Mouse (Mus musculus) right cerebral cortex, adult 2 months (tissue): Measurements from ENCODE around the gene Mn1.

ENCODE experiments used
- DNase-seq, 2 experiments: peaks; one replicate each; pipeline ENCODE4 v3.0.0; 2021 to 2022; ENCODE audit warnings: low spot score in 2 of 2

Mn1 gene

DNA sequence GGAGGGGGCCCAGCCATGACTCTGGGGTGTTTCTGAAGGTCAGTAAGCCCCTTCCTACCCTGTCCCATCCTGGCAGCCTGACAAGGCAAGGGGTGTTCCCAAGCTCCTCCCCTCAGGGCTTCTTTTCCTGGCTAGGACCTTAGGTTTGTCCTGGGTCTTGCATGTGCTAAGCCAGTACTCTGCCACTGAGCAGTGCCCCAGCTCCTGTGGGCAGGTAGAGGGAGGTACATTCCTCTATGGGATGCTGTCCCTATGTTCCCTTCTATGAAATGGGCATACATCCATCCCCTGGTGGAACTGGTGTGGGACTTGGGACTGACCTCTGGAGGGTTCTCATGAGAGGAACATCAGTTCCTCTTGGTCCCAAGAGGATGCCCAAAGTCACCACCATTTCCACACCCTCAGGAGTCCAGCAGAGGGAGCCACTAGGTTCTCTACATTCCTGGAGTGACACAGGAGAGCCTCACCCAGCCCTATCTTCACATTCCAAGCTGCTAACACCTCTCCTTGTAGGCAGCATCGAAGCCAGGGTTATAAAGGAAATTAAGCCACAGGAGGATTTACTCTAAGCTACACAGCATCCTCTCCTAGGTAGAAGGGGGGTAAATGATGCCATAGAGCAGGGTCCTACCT lies 7.6 kb upstream of the Mn1 start:
- DNase-seq, result no peak

DNA sequence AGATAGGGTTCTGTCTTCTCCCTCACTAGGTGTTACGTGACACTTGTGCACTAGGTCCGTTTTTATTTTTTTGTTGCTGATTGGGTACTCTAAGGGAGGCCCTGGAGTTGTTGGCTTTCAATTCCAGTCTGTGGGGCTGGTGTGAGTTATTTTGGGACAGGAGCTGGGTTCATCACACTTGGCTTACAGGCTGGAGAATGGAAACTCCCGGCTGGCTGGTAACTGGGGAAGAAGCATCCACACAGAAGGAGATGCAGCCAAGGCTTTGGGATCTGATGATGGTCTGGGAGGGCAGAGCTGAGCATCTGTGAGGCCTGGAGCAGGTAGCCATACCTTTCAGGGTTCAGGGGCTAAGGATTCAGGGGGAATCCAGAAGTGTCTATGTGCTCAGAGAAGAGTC lies 6.5 kb upstream of the Mn1 start:
- DNase-seq, result no peak

DNA sequence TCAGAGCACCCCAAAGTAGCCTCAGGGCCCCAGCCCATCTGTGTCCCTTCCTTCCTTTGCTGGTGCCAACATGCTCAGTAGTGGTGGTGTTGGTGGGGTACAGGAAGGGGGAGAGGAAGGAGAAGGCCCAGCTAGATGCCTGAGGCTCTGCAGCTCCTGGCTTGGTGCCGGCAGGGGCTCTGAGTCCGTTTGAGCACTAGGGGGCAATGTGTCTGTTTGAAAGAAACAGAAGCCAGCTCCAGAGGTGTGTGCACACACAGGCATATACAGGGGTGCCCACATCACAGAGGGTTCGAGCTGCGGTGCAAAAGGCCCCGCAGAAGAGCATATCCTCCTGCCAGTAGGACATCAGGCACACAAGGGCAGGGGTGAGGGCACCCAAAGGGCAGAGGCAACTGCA lies 3.0 kb upstream of the Mn1 start:
- peak in 1 of 2 experiments; percentile 88 for DNase-seq

DNA sequence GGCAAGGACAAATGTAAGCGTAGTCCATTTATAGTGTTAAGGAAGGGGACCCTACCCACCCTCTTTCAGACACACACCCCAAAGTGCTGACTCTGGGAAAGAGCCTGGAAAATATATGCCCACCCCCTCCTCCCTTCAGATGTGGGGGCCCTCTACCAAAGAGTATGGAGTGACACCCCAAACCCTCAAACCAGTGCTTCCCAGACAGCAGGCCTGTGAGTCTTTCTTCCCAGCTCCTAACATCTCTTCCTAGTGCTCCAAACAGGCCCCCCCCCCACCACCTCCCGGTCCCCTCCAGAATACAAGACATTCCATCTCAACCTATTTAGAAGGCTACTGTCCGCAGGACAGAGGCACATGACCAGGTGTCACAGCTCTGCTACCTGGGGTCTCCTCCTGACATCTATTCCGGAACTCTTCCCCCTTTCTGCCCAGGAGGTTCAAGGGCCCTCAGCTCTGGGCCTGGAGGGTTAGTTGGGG lies 2.4 kb upstream of the Mn1 start:
- DNase-seq, result no peak

DNA sequence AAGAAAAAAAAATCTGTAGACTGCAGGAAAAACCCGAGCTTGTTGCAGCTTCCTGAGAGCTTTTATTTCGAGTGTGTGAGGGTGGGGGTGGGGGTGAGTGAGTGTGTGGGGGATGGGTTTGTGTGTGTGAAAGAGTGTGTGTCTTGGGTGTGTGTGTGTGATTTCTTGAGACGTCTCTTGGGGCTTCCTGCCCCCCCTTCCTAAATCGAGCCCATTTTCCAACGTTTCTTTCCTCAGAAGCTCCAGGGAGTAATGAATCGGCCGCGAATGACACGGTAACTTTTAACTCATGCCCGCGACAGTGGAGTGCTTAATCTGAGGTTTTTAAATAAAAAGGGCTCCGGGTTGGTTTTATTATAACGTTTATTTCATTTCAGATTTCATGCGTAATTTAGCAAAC lies 1.6 kb upstream of the Mn1 start:
- no peak for DNase-seq

DNA sequence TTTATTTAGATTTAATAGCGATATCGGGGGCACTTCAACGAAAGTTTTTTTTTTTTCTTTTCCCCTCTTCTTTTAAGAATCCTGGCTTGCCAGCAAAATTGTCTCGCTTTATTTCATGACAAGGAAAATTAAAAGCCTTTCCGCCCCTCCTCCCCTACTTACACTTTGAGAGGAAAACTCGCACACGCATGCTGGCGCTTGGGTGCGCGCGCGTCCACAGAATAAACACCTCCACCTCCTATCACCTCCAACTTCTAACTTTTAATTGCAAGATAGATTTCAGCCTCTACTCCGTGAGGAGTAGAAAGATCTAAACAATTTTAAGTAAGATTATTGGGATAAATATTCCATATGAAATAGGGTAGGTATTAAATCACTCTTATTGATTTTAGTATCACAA lies 1.1 kb upstream of the Mn1 start:
- no peak for DNase-seq

DNA sequence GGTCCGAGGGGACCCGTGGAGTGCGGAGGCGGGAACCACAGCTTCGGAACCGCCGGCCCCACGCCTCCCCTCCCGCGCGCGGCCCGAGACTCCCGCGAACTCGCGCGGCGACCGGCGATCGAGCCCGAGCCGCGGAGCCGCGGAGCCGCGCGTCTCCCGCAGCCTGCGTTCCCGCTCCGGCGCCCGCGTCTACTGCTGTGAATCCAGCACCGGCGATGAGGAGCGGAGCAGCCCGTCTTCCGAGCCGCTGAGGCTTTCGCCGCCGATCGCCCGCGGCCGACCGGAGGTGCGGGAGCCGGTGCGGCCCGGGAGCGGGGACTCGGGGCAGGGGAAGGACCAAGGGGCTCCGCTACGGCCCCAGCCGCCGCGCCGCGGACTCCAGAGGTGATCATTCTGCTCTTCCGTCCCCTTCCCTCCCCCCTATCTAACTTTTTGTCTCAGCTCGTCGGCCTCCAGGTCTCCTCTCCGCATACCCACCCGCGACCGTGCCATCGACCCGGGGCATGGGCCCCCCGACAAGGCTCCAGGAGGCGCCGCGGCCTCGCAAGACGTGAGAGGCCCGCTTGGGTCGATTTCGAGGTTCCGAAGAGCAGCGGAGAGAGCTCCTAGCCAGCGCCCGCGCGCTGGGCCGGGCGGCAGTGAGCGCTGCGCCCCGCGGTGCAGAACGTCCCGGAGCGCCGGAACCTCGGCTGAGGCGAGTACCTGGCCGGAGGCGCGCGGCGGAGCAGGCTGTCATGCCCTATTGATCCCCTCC lies 393 bp downstream of the Mn1 start:
- DNase-seq, result no peak

DNA sequence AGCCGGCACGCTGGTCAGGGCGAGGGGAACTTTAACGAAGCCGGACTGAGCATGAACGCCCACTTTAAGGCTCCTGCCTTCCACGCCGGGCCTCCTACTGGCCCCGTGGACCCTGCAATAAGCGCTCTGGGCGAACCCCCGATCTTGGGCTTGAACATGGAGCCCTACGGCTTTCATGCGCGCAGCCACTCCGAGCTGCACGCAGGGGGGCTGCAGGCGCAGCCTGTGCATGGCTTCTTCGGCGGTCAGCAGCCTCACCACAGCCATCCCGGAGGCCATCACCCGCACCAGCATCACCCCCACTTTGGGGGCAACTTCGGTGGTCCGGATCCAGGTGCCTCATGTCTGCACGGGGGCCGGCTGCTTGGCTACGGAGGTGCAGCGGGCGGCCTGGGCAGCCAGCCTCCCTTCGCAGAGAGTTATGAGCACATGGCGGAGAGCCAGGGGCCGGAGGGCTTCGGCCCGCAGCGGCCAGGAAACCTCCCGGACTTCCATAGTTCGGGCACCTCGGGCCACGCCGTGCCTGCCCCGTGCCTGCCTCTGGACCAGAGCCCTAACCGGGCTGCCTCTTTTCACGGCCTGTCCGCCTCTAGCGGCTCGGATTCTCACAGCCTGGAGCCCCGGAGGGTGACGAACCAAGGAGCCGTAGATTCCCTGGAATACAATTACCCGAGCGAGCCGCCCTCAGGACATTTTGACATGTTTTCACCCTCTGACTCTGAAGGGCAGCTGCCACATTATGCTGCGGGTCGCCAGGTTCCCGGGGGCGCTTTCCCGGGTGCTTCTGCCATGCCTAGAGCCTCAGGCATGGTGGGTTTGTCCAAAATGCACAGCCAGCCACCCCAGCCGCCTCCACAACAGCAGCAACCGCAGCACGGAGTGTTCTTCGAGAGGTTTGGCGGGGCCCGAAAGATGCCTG lies 1.3 kb downstream of the Mn1 start:
- DNase-seq, result no peak

DNA sequence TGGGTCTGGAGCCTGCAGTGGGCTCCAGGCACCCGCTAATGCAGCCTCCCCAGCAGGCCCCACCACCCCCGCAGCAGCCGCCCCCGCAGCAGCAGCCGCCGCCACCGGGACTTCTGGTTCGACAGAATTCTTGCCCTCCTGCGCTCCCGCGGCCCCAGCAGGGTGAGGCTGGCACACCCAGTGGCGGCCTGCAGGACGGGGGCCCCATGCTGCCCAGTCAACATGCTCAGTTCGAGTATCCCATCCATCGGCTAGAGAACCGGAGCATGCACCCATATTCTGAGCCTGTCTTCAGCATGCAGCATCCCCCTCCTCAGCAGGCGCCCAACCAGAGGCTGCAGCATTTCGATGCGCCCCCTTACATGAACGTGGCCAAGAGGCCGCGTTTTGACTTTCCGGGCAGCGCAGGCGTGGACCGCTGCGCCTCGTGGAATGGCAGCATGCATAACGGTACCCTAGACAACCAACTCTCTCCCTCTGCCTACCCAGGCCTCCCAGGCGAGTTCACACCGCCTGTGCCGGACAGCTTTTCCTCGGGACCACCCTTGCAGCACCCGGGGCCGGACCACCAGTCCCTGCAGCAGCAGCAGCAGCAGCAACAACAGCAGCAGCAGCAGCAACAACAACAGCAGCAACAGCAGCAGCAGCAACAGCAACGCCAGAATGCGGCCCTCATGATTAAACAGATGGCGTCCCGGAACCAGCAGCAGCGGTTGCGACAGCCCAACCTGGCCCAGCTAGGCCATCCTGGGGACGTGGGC lies 2.1 kb downstream of the Mn1 start:
- DNase-seq, result no peak

DNA sequence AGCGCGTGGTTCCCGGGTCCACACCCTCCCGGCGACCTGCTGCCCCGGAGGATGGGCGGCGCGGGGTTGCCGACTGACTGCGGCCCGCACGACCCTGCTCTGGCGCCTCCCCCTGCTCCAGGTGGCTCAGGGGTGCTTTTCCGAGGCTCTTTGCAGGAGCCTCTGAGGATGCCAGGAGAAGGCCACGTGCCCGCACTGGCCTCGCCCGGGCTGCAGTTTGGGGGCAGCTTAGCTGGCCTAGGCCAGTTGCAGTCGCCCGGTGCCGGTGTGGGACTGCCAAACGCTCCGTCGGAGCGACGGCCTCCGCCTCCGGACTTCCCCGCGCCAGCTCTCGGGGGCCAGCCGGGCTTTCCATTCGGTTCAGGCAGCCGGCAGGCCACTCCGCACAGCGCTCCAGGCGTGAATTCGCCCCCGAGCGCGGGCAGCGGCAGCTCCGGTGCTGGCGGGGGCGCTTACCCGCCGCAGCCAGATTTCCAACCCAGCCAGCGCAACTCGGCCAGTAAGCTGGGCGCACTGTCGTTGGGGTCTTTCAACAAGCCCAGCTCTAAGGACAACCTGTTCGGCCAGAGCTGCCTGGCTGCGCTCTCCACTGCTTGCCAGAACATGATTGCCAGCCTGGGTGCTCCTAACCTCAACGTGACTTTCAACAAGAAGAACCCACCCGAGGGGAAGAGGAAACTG lies 3.0 kb downstream of the Mn1 start:
- DNase-seq, result no peak

DNA sequence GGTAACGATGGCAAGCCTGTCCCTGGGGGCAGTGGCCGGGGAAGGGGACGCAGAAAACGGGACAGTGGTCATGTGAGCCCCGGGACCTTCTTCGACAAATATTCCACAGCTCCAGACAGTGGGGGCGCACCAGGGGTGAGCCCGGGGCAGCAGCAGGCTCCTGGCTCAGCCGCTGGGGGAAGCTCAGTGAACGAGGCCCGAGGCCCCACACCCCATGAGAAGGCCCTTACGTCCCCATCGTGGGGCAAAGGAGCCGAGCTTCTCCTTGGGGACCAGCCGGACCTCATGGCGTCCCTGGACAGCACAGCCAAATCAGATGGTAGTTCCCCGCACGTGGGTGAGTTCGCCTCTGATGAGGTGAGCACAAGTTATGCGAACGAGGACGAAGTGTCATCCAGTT lies 3.7 kb downstream of the Mn1 start:
- no peak for DNase-seq

DNA sequence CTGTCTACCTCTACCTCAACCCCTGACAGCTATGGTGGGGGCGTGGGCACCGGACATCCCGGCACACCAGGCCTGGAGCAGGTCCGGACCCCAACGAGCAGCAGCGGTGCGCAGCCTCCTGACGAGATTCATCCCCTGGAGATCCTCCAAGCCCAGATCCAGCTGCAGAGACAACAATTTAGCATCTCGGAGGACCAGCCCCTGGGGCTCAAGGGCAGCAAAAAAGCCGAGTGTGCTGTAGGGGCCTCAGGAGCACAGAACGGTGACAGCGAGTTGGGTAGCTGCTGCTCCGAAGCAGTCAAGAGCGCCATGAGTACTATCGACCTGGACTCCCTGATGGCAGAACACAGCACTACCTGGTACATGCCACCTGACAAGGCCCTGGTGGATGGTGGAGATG lies 4.3 kb downstream of the Mn1 start:
- no peak for DNase-seq

DNA sequence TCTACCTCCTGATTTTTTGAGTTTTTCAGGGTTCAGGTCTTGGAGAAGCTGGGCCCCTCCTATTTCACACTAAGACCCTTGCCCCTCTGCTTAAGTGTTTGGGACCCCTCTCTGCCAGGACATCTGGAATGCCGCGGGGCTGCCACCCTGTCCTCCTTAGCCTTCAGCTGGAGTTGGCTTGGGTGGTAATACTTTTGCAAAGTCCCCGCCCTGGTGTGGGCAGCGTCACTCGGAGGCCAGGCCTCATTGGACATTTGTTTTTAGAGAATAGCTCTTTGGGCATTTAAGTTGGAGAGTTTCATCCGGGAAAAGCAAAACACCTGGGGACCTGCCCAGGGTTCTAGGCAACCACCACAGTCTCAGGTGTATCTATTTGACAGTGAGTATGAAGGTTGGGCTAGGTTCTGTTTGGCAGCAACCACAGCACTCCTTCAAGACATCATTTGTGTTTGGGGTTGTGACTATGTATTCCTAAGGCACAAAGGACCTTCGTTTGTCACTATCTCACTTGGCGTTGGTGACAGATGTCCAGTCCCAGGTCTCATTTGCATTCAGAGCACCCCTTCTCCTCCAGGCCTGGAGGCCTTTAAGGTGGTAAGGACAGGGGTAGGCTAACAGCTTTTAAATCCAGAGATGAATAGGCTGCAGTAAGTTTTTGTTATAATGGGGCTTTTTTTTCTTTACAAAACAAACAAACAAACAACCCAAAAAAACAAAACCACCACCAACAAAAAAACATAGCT lies 5.1 kb downstream of the Mn1 start:
- DNase-seq, result no peak

DNA sequence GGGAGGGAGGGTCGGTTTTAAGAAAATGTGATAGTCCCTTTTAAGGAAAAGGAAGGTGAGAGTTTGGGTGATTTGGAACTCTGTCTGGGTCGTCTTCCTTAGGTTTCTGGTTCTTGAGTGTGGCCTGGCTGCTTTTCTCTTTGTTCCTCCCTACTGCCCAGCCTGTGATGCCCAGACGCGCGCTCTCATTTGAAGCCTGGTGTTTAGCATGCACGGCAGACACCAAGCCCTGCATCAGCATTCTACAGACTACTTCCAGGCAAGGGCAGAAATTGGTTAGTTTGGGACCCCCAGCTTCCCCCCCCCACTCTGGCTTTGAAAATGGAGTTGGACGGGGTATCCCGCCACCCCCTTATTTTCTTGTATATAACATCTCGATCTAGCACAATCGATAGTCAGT lies 5.8 kb downstream of the Mn1 start:
- DNase-seq, result no peak

DNA sequence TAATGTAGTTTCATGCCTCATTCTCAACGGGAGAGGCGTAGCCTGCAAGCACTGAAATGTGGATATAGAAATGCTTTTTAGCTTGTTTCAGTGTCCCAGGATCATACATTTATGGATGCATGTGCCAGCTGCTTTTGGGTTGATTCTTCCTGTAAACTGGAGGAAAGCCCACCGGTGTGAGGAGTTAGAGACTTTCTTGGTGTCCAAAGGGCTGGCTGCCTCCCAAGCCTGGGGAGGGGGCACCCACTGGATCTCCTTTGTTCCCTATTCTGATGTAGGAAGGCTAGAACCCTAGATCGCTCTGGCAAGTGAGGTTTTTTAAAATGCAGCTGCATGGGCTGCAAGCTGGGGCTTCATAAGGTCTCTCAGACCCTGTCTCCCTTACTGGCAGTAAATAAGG lies 6.5 kb downstream of the Mn1 start:
- DNase-seq, result no peak

DNA sequence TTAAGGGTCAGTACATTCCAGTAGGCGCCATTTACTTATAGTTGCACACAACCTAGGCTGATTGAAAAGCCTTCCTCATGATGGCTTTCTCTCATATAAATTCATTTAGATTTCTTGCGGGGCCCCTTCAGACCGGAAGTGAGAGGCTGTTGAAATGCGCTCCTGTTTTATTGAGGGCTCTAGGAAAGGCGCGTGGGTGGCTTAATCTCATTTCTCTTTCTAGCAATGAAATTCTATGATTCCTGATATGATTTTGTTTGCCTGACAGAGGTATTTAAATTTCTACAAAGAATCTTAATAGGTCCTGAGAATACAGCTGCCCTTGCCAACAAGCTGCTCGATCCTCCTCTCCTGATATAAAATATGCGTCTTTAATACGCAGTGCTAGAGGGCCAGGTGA lies 8.7 kb downstream of the Mn1 start:
- no peak for DNase-seq

DNA sequence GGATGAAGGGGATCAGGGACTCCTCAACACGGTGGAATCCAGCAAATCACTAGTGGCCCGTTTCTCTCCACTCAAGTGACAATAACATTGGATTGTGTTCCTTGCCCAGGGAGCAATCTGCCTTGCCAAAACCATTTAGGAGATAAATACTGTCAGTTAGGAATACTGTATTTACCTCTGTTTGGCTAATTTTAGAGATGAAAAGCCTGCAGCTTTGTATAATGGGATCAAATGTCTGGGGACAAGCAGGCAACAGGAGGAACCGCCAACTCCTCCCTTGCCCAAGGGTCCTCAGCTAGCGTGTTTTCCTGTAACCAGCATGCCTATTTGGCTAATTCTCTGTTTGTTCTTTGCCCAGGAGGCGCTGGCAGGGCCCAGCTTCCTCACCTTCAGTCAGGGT lies 9.1 kb downstream of the Mn1 start:
- no peak for DNase-seq

DNA sequence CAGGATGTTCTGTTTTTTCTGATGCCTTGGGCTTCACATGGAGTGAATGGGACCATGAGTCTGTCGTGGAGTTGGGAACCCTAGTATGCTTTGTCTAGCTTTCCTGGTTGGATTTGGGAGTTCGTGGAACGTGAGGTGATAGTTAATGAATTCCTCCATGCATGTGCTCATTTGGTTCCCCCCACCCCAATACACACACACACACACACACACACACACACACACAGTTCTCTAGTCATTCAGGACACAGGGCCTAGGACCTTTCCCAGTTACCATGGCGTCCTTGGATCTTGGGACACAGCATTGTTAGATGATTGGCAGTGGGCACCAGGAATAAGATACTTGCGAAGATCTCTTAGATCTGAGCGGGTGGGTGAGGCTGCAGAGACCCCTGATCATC lies 11.7 kb downstream of the Mn1 start:
- no peak for DNase-seq

DNA sequence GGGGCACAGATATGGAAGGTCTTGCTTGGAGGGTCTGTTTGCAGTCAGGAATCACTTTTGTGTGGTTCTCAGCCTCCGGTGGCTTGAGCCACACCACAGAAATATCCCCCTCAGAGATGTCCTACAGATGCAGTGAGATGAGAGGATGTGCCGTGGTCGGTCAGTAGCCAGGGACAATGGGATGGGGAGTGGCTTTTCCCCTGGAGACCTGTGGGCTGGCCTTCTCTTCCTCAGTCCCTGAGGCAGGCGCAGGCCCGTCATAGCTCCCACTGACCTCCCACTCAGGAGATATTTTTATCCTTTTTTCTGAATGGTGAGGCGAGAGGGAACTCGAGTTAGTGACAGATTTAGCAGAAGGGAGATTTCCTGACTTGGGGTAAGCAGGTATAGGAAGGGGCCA lies 12.6 kb downstream of the Mn1 start:
- no peak for DNase-seq

DNA sequence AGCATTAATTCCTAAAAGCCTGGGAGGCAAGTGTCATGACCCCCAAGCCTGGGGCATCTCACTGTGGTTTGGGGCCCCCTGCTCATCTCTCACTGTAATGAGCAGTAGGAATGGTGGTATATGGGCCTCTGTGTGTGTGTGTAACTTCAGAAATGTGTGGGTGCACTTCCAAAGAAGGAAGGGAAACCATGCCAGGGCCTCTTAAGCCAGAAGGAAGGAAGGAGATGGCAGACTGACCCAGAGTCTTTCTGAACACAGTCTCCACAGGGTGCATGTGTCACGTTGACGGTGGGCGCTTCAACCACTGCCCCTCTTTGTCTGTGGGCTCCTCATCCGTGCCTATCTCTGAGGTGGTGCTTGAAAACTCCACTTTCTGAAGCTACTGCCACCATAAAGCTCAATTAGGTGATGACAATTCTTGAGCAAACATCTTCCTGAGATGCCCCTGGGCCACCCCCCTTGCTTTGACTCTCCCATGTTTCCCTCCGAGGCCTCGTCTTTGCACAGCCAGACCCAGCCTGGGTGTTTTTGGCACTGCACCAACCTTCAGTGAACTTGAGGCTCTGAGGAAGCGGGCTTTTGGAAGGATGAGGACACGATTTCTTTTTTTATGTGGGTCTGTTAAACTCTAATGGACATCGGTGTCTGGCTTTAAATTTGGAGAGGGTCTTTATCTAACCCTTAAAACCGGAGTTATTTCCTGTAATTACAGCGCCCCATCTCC lies 14.0 kb downstream of the Mn1 start:
- DNase-seq, result no peak
